Mouse (Mus musculus) heart, postnatal 0 days (tissue): ENCODE measurements around the gene Klhdc7a.

Experiments used
- CTCF ChIP-seq: IDR thresholded peaks from 2 replicates; pipeline ENCODE4 v1.5.1; 2016; ENCODE audit warnings: antibody characterized with exemption, control low read depth, low read depth
- EP300 ChIP-seq: IDR thresholded peaks from 2 replicates; pipeline ENCODE4 v1.6.1; 2016; ENCODE audit warnings: antibody characterized with exemption, low read depth

DNA sequence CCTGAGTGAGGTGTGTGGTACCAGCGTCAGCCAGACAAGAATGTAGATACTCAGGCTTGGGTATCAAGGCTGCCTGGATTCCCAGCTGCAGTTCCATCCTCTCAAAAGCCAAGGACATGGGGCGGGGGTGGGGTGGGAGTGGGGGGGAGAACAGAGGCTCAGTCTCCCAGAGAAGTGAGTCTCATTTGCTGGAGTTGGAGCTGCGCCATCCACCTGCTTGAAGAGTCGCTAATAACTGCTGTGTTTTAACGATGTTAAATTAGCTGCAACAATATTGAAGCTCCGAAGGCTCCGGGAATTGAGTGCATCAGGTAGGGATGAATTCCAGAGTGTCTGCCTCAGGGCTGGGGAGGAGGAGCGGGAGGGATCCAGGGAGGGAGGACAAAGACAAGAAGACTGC lies 27.8 kb upstream of the Klhdc7a start:
- TF ChIP-seq CTCF, result no peak
- TF ChIP-seq EP300, result no peak
